Mouse (Mus musculus) heart, postnatal 25 days (tissue): ENCODE measurements around the gene Atg4b. TPM values are rescaled to one million over a fixed set of nuclear protein-coding genes. Genes with fewer than 3 reads are reported as not detected.

Experiments
- DNase-seq: peaks from one replicate; pipeline ENCODE4 v3.0.0; 2022; ENCODE audit warnings: low spot score
- intact Hi-C: fragments of 180-260 bp; cut with DNase I; formaldehyde crosslinking; loops from one replicate; pipeline ENCODE4 v1.15.1; 2025
- total RNA-seq, 2 experiments: library from RNA; stranded (reverse); gene quantifications; 2 replicates each; pipeline ENCODE4 v1.2.3; 2021

The Atg4b gene
- 10 to 100 TPM; 36.9 to 37.9 TPM for total RNA-seq

- no peak for DNase-seq
- intact Hi-C loops, result loop anchor here (10.0 kb wide), 3 partner anchors 116 to 406 kb away; partner anchors contain the start of genes Farp2, Pask and Ppp1r7
These were observed at the start of gene Atg4b for GRCm38 (mm10) chr1:93751290-93751689. TSS of gene Atg4b (plus strand) at chr1:93751500.

DNA sequence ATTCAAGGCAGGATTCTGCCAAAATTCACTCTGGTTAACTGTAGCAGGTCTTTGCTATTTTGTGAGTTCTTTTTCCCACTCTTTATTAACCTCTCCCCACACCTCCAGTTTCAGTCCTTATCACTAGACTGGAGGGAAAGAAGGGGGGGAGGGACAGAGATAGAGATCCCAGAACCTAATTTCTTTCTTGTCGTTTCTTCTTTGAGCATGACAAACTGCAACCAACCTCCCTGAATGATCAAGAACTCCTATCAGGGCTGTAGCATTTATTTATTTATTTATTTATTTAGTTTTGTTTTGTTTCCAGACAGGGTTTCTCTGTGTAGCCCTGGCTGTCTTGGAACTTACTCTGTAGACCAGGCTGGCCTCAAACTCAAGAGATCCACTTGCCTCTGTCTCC is 49.2 kb upstream of the Atg4b start:
- no peak for DNase-seq
- intact Hi-C loops, result no loop called here

GRCm38 (mm10) chr1:93703472-93704048 is 47.7 kb upstream of the Atg4b start:
- intact Hi-C loops, result no loop called here

GRCm38 (mm10) chr1:93704341-93704740 is 47.0 kb upstream of the Atg4b start:
- no peak for DNase-seq
- intact Hi-C loops, result no loop called here

More at GRCm38 (mm10) chr1:93703472-93704048, 47.7 kb upstream of the Atg4b start:
- no peak for DNase-seq

DNA sequence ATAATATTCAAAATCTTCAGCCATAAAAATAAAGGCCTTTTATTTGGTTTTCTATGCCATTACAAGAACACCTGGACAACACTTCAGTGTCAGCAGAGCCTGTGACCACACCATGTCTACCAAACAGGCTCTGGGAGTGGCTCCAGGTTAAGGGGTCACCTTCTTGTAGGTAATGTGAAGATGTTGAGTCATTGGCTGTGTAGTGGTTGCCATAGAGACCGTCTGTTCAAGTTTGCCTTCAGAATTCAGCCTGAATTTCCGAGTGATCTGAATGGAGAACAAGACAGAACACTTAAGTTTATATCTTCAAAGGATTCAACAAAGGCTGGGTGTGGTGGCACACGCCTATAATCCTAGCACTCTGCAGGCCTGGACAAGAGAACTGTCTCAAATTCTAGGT is 45.9 kb upstream of the Atg4b start:
- DNase-seq, result no peak
- intact Hi-C loops, result no loop called here

DNA sequence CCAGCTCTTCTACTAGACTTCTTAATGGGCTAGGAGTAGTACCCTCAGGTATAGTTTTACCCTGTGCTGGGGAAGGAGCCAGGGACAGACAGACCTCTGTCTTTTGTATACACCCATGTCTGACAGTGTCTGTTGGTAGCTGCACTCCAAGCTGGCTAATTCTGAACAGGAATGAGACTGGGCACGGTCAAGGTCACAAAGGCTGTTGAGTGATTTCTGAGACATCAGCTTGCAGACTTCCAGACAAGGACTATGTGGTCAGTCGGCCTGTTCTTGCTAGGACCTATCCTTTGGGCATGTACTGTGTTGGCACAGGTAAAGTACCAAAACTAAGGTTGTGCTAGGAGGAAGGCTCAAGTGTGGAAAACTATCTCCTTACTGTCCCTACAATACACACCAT is 35.1 kb upstream of the Atg4b start:
- intact Hi-C loops, result no loop called here
- no peak for DNase-seq

- DNase-seq, result no peak
- intact Hi-C loops, result no loop called here
These were observed 29.7 kb upstream of the Atg4b start for GRCm38 (mm10) chr1:93721557-93721956.

DNA sequence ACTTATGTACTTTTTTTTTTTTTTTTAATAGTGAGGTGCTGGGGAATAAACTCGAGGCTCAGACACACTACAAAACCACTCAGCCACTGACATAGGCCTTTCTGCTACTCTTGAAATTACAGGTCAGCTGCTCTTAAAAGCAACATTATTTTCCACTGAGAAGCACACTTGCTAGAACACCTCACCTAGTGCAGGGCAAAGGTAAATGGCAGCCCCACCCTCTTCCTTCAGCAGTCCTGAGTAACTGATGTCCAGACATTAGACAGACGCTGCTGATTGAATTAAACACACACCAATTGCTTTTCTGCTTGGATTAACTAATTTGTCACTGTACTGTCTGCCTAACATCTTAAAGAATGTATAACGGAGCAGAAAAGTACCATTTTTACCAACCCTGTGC is 26.7 kb upstream of the Atg4b start:
- no peak for DNase-seq
- intact Hi-C loops, result loop anchor here (5.0 kb wide), 2 partner anchors 37 to 212 kb away; partner anchors contain the start of genes Bok and Farp2

DNA sequence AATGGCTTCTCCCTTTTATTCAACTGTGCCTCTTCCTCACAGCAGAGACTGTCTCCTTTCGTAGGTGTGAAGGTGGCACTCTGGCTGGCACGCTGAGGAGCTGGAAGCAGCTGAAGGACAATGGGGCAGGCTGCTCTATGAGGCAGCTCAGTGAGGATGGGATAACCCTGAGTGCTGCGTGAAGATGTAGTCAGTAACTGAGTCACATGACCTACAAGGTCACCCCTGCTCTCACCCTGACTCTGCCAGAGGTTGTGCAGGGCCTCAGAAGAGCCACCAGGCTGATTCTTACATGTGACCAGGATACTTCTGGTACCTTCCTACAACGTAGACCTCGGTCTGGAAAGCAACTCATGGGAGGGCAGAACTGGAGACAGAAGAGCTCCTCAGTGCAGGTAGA is 25.6 kb upstream of the Atg4b start:
- intact Hi-C loops, result loop anchor here (5.0 kb wide), 2 partner anchors 38 to 213 kb away; partner anchors contain the start of genes Bok and Farp2
- DNase-seq, result no peak

DNA sequence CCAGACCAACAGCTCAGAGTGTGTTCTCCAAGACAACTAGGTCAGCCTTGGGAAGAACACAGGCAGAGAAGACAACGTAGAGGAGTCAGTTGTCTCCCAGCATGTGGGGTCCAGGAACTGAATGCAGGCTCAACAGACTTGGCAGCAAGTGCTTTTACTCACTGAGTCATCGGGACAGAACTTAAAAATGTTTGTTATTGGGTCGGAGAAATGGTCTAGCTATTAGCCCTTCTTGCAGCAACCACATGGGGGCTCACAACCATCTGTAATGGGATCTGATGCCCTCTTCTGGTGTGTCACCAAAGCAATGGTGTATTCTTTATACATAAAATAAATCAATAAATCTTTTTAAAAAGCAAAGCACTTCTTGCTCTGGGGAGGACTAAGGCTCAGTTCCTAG is 25.2 kb upstream of the Atg4b start:
- intact Hi-C loops, result loop anchor here (5.0 kb wide), 2 partner anchors 39 to 214 kb away; partner anchors contain the start of genes Bok and Farp2
- no peak for DNase-seq

- DNase-seq, result peak; percentile 10
- intact Hi-C loops, result loop anchor here (1.0 to 5.0 kb wide), 3 partner anchors 40 to 215 kb away; partner anchors contain the start of genes Bok and Farp2
These were observed 24.3 kb upstream of the Atg4b start for GRCm38 (mm10) chr1:93726974-93727373.

DNA sequence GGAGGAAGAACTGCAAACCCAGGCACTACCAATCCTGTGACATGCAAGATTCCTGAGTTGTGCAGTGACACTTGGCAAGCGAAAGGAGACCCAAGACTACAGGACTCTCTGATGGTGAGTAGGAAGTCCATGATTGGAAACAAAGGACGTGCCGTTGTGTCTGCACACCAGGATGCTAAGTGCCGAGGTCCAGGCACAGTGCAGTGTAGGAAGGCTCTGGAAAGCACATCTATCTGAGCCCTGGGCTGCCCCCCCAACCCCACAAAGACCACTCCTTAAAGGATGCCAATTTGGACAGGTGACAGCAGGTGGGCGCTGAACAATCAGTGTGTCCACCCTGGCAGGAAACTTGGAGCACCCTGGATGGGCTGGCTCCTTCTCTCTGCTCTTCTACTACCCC is 20.2 kb upstream of the Atg4b start:
- no peak for DNase-seq
- intact Hi-C loops, result no loop called here

GRCm38 (mm10) chr1:93731880-93732281 is 19.4 kb upstream of the Atg4b start:
- intact Hi-C loops, result no loop called here

DNA sequence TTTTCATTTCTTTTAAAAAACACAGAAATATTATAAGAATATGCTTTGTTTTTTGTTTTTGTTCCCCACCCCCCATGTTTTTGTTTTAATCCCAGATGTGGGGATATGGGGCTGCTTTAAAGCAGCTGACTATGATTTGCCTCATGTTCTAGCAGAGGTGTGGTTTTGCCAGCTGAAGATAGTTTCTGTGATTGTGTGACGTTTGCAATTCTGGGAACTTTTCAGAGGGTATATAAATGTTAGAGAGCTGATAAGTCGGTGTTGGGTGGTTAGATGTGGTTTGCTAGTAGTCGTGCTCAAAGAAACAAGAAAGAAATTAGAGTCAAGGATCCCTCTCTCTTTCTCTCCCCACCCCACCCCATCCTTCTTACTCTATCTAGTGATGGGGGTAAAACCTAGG is 15.4 kb upstream of the Atg4b start:
- no peak for DNase-seq
- intact Hi-C loops, result no loop called here

More at GRCm38 (mm10) chr1:93731880-93732281, 19.4 kb upstream of the Atg4b start:
- DNase-seq, result no peak

GRCm38 (mm10) chr1:93737711-93738110 is 13.6 kb upstream of the Atg4b start:
- no peak for DNase-seq
- intact Hi-C loops, result no loop called here

- intact Hi-C loops, result no loop called here
- no peak for DNase-seq
These were observed 10.6 kb upstream of the Atg4b start for GRCm38 (mm10) chr1:93740671-93741070.

DNA sequence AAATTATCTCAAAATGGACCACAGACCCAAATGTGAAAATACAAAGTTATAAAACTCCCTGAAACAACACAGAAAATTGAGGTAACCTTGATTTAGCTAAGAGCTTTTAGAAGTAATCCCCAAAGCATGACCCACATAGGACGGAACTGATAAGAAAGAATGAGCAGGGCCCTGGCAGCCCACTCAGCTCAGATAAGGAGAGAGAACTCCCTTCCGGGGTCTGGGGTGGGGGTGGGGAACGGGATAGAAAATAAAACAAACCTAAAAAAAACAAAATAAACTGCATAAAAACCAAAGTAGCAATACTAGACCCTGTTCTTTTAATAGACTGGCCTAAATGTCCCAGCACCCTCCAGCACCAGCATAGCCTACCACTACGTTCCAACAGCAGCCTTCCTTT is 9.3 kb upstream of the Atg4b start:
- no peak for DNase-seq
- intact Hi-C loops, result no loop called here

DNA sequence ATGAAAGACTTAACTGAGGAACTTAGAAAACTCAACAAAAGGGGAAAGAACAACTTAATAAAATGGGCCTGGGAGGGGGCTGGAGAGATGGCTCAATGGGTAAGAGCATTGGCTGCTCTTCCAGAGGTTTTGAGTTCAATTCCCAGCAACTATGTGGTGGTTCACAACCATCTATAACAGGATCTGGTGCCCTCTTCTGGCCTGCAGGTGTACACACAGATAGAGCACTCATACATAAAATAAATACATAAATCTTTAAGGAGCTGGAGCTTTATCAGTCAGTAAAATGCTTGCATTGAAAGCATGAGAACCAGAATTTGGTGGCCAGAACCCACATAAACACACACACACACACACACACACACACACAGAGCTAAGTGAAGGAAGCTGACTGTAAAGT is 8.4 kb upstream of the Atg4b start:
- intact Hi-C loops, result no loop called here
- DNase-seq, result no peak

DNA sequence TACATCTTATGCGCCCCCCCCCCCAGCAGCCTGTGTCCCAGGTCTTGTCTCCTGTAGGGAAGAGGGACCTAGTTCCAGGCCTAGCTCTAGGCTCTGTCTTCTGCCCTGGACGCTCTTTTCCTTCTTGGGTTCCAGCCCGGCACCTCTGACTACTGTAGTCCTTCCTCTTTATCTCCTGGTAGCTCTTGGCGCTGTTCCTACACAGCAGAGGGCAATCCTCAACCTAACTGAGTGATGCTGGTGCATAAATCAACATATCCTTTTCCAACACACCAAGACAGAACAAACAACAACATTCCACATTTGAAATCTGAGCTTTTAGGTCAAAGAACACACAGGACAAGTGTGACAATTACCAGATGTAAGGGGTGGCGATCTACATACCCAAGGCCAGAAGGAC is 5.1 kb upstream of the Atg4b start:
- no peak for DNase-seq
- intact Hi-C loops, result no loop called here

- intact Hi-C loops, result no loop called here
These were observed 2.8 kb upstream of the Atg4b start for GRCm38 (mm10) chr1:93748539-93748938.

DNA sequence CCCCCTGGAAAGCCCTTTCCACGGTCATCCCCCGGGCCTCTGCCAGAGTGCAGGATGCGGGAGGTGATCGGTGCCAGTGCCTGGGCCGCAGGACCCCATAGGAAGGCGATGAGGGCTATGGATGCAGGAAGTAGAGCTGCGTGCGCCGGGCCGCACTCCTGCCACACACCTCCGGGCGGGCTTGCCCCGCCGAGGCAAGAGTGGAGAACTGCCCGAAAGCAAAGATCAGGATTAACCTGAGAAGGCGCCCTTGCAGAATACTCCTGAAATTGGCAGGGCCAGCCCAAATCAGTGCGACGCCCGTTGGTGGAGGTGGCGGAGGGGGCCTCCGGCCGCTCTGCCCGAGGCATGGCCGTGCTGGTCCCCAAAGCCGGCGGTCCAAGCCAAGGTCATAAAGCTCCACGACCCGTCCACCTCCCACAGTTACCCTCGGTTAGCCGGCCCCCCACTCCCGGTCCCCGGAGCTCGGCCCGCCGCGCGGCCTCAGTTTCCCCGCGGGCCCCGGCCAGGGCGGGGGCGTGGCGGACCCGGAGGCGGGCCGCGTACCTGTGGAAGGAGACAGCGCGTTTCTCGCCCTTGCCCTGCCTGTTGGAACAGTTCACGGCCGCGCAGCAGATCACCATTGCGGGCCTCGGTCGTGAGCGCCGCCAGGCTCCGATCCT is 2.7 kb downstream of the Atg4b start:
- intact Hi-C loops, result loop anchor here (10.0 kb wide), 3 partner anchors 119 to 409 kb away; partner anchors contain the start of genes Farp2, Pask and Ppp1r7
- DNase-seq, result no peak

More at GRCm38 (mm10) chr1:93748539-93748938, 2.8 kb upstream of the Atg4b start:
- DNase-seq, result no peak
